Mouse (Mus musculus) heart, adult 2 months (tissue): Measurements from ENCODE around the gene Kmt2a. TPM values are rescaled to one million over a fixed set of nuclear protein-coding genes. Genes with fewer than 3 reads are reported as not detected.
A peak's percentile ranks its signal among the peaks of the same experiment; 100 is the strongest.

Experiments
- DNase-seq, 2 experiments: peaks; one replicate each; pipeline ENCODE4 v3.0.0; 2021
- H3K27ac ChIP-seq: fragments of 200-600 bp; 2 replicates; pipeline ENCODE4 v1.8.1; 2022
- H3K27me3 ChIP-seq: fragments of 200-500 bp; 2 replicates; pipeline ENCODE4 v1.6.1; 2012; ENCODE audit warnings: mild to moderate bottlenecking, low read length, inconsistent platforms, mixed read lengths; ENCODE audit not compliant: control insufficient read depth, insufficient read depth
- H3K36me3 ChIP-seq: fragments of 200-500 bp; 2 replicates; pipeline ENCODE4 v1.6.1; 2012; ENCODE audit warnings: low read length, inconsistent platforms; ENCODE audit not compliant: control insufficient read depth, insufficient read depth
- H3K4me1 ChIP-seq: fragments of 200-500 bp; 2 replicates; pipeline ENCODE4 v1.6.1; 2011; ENCODE audit warnings: low read length; ENCODE audit not compliant: control insufficient read depth, insufficient read depth
- H3K4me3 ChIP-seq: fragments of 200-600 bp; 2 replicates; pipeline ENCODE4 v1.8.1; 2022
- H3K79me2 ChIP-seq: fragments of 200-500 bp; replicated peaks from 2 replicates; pipeline ENCODE4 v1.6.1; 2012; ENCODE audit warnings: mild to moderate bottlenecking, inconsistent platforms, low read length, moderate library complexity, mixed read lengths; ENCODE audit not compliant: control insufficient read depth, insufficient read depth
- H3K9ac ChIP-seq: fragments of 200-500 bp; 2 replicates; pipeline ENCODE4 v1.6.1; 2012; ENCODE audit warnings: low read depth, mild to moderate bottlenecking, control low read depth, inconsistent platforms, low read length, mixed read lengths
- CTCF ChIP-seq: fragments of 200-600 bp; IDR thresholded peaks from 2 replicates; pipeline ENCODE4 v1.8.1; 2022; ENCODE audit warnings: antibody characterized with exemption, mild to moderate bottlenecking, moderate library complexity
- EP300 ChIP-seq: fragments of 200-500 bp; IDR thresholded peaks from 2 replicates; pipeline ENCODE4 v1.6.1; 2011; ENCODE audit warnings: low read depth, low read length, control low read depth; ENCODE audit not compliant: insufficient read depth
- POLR2A ChIP-seq: fragments of 200-500 bp; IDR thresholded peaks from 2 replicates; pipeline ENCODE4 v1.6.1; 2011; ENCODE audit warnings: mild to moderate bottlenecking, low read depth, low read length, control low read depth; ENCODE audit not compliant: insufficient read depth
- WGBS: fragments of 180-500 bp; shearing (Covaris S2); methylation state at CpG from one replicate; pipeline ENCODE4 v1.1.7; 2018; 5-methylcytosine and 5-hydroxymethylcytosine counted together
- intact Hi-C: fragments of 180-260 bp; cut with DNase I; formaldehyde crosslinking; loops from one replicate; pipeline ENCODE4 v1.15.1; 2025
- polyA plus RNA-seq: library from polyadenylated mRNA; depleted of rRNA; stranded (reverse); fragments of >200 nt; gene quantifications from 2 replicates; pipeline ENCODE4 v1.2.3, GENCODE M21; 2012
- total RNA-seq, 2 experiments: library from RNA; stranded (reverse); gene quantifications; 2 replicates each; pipeline ENCODE4 v1.2.3; 2021

Kmt2a gene
- total and polyA plus RNA-seq, 3 experiments = 11.8 to 25.9 (median 25.7) TPM

DNA sequence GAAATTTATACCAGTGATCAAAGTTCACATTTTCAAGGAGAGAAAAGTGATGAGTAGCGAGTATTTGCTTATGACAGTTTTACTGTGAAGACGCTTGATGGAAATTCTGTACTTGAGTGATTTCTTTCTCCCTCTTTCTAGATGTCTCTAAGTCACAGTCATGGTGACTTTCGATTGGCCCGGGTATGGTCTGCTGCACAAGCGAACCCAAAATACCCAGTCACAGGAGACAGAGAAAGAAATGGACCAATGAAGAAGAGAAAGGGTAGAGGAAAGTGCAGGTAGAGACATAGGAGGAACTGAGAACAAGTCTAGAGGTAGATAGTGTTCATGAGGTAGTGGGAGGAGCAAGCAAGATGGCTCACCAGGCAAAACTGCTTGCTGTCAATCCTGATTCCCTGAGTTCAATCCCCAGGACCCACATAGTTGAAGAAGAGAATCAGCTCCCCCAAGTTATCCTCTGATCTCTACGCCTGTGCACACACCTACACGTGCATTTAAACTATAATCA is 7.1 kb upstream of the Kmt2a start:
- Histone ChIP-seq H3K36me3 (no peaks in the 10 kb centered on the region), H3K4me3 (no peak overlapping the region), H3K79me2 (no peaks in the 10 kb centered on the region), H3K27me3 (no peaks in the 10 kb centered on the region), H3K9ac (no peak overlapping the region), H3K27ac (no peak overlapping the region), H3K4me1 (no peaks in the 10 kb centered on the region)
- 84% methylated on average over 7 of the region's 7 CpGs for WGBS
- TF ChIP-seq EP300 = no peak
- TF ChIP-seq POLR2A = no peak
- no peak for TF ChIP-seq CTCF
- no peak for DNase-seq
- intact Hi-C loops = no loop called here

DNA sequence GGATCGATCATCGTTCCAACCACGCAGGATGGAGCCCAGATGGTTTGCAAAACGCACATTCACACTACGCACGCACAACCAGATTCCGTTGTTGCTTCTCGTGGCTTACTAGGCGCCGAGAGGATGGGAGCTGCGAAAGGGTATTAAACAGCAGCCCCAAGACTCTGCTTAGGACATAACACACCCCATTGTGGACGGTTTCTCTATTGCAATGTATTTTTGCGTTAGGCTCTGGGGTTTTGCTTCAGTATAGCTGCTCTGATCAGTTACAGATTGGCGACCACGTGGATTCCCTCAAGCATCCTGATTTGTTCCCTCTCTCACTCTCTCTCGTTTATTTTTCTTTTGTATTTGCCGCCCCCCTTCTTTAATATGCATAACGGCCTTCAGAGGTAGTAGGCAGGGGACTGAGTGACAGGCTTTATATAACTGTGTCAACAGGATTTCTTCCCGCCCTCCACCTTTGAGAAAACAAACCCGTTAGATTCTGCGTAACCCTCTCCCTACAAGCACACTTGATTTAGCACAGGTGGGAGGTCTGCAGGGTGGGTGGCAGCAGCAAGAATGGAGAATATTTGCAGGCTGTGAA is 2.0 kb upstream of the Kmt2a start:
- Histone ChIP-seq H3K4me1 (peaks cover 3% of the 10 kb centered on the region), H3K36me3 (peaks cover 6% of the 10 kb centered on the region), H3K27ac (no peak overlapping the region; the same call in 1 of the 2 replicates), H3K4me3 (peak overlapping the region; percentile 68), H3K27me3 (no peaks in the 10 kb centered on the region), H3K9ac (no peak overlapping the region), H3K79me2 (peaks cover 5% of the 10 kb centered on the region)
- DNase-seq = no peak
- 3% methylated on average over 21 of the region's 21 CpGs for WGBS
- TF ChIP-seq EP300 = no peak
- intact Hi-C loops = loop anchor here (5.0 kb wide), 2 partner anchors 84 to 111 kb away; partner anchors contain the start of gene Ube4a

DNA sequence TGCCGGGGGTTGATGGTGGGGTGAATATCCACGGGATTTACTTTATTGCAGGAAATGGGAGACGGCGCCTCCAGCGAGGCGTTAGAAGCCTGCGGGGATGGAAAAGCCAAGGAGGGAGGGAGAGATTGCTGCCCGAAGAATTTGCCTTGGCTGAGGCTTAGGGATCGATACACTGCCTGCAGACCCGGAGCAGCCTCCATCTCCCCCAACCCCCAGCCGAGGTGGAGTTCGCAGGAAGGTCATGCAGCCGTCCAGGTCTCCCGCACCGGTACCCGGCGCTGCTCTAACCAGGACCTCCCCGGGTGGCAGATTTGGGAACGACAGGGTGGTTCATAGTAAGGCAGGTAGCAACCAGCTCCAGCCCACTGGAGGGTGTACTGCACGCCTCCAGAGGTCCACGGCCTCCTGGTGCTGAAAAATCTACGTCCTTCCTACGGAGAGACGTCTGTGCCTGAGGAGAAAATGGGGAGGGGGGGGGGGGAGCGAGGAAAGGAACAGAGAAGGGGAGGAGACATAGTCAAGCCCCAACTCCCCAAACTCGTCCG is 1.4 kb upstream of the Kmt2a start:
- under 1% methylated on average over 26 of the region's 27 CpGs for WGBS
- H3K9ac ChIP-seq = peak overlapping the region; percentile 71
- H3K27ac ChIP-seq = peak overlapping the region; percentile 94
- DNase-seq = peak; percentile 41 to 50
- H3K4me1 ChIP-seq = peaks cover 5% of the 10 kb centered on the region
- no peak for TF ChIP-seq POLR2A
- no peak for TF ChIP-seq EP300
- TF ChIP-seq CTCF = peak; percentile 33; the same call in 1 of the 2 replicates
- H3K27me3 ChIP-seq = no peaks in the 10 kb centered on the region
- H3K36me3 ChIP-seq = peaks cover 8% of the 10 kb centered on the region
- intact Hi-C loops = loop anchor here (5.0 kb wide), 2 partner anchors 85 to 110 kb away; partner anchors contain the start of gene Ube4a
- peak overlapping the region; percentile 68 for H3K4me3 ChIP-seq
- peaks cover 6% of the 10 kb centered on the region for H3K79me2 ChIP-seq

DNA sequence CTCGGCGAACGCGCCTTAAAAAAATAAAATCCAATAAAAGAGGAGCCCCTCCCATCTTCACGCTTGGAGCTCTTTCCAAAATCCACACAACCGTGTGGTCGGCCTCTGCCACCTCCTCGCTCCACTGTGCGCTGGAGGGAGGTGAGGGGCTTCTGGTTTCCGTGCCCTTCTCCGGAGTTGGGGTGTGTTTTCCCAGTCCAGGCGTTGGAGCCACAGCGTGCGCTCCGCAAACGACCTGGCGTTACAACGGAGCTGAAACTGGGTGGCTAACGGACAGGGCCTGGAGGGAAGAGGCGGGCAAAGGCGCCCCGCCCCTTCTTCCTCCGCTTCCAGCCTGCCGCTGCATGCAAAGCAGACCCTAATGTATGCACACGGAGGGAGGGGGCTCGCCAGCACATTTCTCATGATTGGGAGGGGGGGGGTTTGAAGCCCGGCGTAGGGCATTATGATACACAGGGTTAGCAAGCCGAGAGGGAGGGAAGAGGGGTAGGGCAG is 892 bp upstream of the Kmt2a start:
- H3K4me3 ChIP-seq = peak overlapping the region; percentile 68
- TF ChIP-seq EP300 (no peak), POLR2A (peak; percentile 82), CTCF (no peak)
- H3K36me3 ChIP-seq = peaks cover 12% of the 10 kb centered on the region
- peak overlapping the region; percentile 94 for H3K27ac ChIP-seq
- H3K79me2 ChIP-seq = peaks cover 10% of the 10 kb centered on the region
- under 1% methylated on average over 29 of the region's 29 CpGs for WGBS
- H3K9ac ChIP-seq = peak overlapping the region; percentile 71
- peak; percentile 82 to 85 for DNase-seq
- peaks cover 9% of the 10 kb centered on the region for H3K4me1 ChIP-seq
- intact Hi-C loops = loop anchor here (2.0 to 5.0 kb wide), 6 partner anchors 15 to 110 kb away; partner anchors contain the start of genes Atp5l and Ube4a
- H3K27me3 ChIP-seq = no peaks in the 10 kb centered on the region

DNA sequence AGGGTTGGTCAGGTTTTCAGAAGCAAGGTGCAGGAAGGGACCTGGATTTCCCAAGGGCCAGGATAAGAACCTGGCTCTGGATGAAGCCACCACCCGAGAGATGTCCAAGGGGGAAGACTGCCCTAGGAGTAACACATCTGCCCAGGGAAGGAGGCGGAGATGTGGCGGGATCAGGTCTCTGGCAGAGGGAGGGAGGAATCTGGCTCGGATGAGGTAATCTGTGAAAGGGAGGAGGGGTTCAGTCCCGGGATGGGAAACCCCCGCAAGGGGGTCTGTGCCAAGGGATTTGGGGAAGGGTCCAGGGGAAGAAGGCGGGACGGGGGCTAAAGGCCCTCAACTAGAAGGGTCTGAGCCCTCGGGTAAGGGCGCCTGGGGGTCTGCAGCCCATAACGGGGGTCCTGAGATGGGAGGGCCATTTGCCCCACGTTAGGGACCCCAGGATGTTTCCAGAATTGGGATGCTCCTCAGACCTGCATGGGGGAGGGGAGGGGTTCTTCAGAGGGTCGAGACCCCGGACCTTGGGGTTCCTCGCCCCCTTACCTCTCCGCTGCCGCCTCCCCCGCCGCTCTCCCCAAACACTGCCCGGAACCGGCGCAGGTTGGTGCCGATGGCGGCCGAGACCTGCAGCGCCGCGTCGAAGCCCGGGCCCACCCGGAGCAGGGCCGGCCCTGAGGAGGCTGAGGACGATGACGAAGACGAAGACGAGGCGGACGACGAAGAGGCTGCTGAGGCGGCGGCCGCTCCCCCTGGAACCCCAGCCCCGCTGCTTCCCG is 601 bp downstream of the Kmt2a start:
- under 1% methylated on average over 42 of the region's 44 CpGs for WGBS

More for the DNA sequence above, 601 bp downstream of the Kmt2a start:
- peak overlapping the region; percentile 98 for H3K4me3 ChIP-seq
- intact Hi-C loops = loop anchor here (2.0 to 5.0 kb wide), 6 partner anchors 14 to 108 kb away; partner anchors contain the start of genes Atp5l and Ube4a
- H3K27ac ChIP-seq = peak overlapping the region; percentile 82
- peak overlapping the region; percentile 98 for H3K9ac ChIP-seq
- peak in 1 of 2 experiments; percentile 26 for DNase-seq
- peaks cover 16% of the 10 kb centered on the region for H3K36me3 ChIP-seq
- H3K79me2 ChIP-seq = peaks cover 11% of the 10 kb centered on the region
- TF ChIP-seq CTCF (no peak), EP300 (no peak), POLR2A (no peak)
- H3K4me1 ChIP-seq = peaks cover 12% of the 10 kb centered on the region
- no peaks in the 10 kb centered on the region for H3K27me3 ChIP-seq
